Mouse (Mus musculus): ENCODE results near the gene Crim1. TPM values are rescaled to one million over a fixed set of nuclear protein-coding genes. Genes with fewer than 3 reads are reported as not detected.

Gene Crim1
- polyA plus RNA-seq, 1 experiment from 2014 or later, result 3.5 TPM

DNA sequence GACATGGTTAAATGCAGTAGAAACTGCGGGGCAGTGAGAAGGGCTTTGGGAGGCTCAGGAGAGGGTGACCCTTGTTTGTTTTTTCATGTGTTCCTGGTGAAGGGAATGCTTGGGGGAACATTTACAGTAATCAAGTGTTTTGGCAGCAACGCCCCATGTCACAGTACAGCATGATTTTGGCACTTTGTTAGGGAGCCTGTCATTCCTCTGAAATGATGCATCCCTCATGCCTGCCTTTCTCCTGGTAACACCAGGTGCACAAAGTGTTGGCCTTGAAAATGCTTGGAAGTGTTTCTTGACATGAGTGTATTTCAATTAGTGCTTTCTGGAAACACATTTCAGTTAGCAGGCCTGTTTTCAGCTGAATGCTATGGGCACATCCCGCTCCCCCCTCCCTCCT is 2.7 kb downstream of the Crim1 start:
- no peak for DNase-seq (ENCODE audit: low spot score)
- Histone ChIP-seq H3K4me3 (ENCODE audit: low read depth, low read length) (no peak overlapping the region), H3K36me3 (ENCODE audit: control insufficient read depth, insufficient read depth, low read length) (no peaks in the 10 kb centered on the region), H3K27ac (replicated peaks; ENCODE audit: low read depth, low read length) (no peak overlapping the region), H3K9ac (ENCODE audit: low read length) (no peak overlapping the region), H3K4me1 (ENCODE audit: control insufficient read depth, insufficient read depth, low read length) (peaks cover 25% of the 10 kb centered on the region), H3K4me2 (ENCODE audit: low read depth, severe bottlenecking) (peak overlapping the region; percentile 98), H3K27me3 (ENCODE audit: control insufficient read depth, insufficient read depth, low read length) (0 out of 2 replicates have a peak, but pooled peaks cover 3% of the 10 kb centered on the region), H3K9me3 (ENCODE audit: control insufficient read depth, low read length) (no peaks in the 10 kb centered on the region)
- WGBS, result 42% methylated on average over 3 of the region's 3 CpGs
- ATAC-seq (ENCODE audit: insufficient number of reproducible peaks, low FRiP score, low TSS enrichment, low read depth), result no peak

DNA sequence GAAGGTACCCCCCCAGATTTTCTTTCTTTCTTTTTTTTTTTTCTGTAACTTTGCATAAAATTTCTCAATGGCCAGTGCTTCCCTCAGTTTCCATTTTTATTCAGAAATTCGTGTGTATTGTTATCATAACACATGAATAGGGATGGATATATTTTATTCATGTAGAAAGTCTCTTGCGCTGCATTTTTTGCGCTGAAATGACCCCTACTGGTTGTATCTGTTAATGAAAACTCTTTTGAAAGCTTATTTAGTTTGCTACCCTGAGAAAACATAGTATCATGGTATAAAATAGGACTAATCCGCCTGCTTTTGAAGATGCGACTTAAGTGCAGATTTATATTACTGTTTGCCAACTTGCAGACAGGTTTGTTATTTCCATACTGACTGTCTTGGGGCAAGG is 3.4 kb downstream of the Crim1 start:
- Histone ChIP-seq H3K4me3 (ENCODE audit: low read depth, low read length) (no peak overlapping the region), H3K9ac (ENCODE audit: low read length) (no peak overlapping the region), H3K9me3 (ENCODE audit: control insufficient read depth, low read length) (no peaks in the 10 kb centered on the region), H3K4me2 (ENCODE audit: low read depth, severe bottlenecking) (no peak overlapping the region; the same call in 1 of the 2 replicates), H3K4me1 (ENCODE audit: control insufficient read depth, insufficient read depth, low read length) (peaks cover 26% of the 10 kb centered on the region), H3K36me3 (ENCODE audit: control insufficient read depth, insufficient read depth, low read length) (no peaks in the 10 kb centered on the region), H3K27me3 (ENCODE audit: control insufficient read depth, insufficient read depth, low read length) (0 out of 2 replicates have a peak, but pooled peaks cover 2% of the 10 kb centered on the region), H3K27ac (replicated peaks; ENCODE audit: low read depth, low read length) (no peak overlapping the region)
- DNase-seq (ENCODE audit: low spot score) (peak; percentile 15), ATAC-seq (ENCODE audit: insufficient number of reproducible peaks, low FRiP score, low TSS enrichment, low read depth) (no peak)
- 62% methylated on average over 5 of the region's 5 CpGs for WGBS

DNA sequence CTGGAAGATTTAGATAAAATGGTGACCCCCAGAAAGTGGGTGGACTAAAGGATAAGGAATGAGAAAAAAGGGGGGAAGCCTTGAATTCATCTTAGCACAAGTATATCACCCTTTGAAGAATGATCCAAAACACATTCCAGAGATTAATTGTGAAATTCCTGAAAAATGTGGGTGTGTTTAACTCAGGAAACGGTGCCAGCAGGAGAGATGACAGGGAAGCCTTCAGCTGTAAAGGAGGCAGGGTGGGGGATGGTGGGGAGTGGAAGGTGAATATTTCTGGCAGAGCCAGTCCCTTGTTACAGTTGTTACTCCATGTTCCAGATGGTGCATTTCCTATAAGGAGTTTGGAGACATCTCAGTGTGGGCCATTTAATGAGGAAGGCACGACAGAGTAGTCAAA is 6.4 kb downstream of the Crim1 start:
- DNase-seq (ENCODE audit: low spot score) (no peak), ATAC-seq (ENCODE audit: insufficient number of reproducible peaks, low FRiP score, low TSS enrichment, low read depth) (no peak)
- no peaks in the 10 kb centered on the region for H3K27me3 ChIP-seq (ENCODE audit: control insufficient read depth, insufficient read depth, low read length)
- no peak overlapping the region for H3K27ac ChIP-seq (replicated peaks; ENCODE audit: low read depth, low read length)
- 12% methylated on average over 2 of the region's 2 CpGs for WGBS
- H3K4me3 ChIP-seq (ENCODE audit: low read depth, low read length), result no peak overlapping the region
- no peaks in the 10 kb centered on the region for H3K36me3 ChIP-seq (ENCODE audit: control insufficient read depth, insufficient read depth, low read length)
- H3K9ac ChIP-seq (ENCODE audit: low read length), result no peak overlapping the region
- peaks cover 36% of the 10 kb centered on the region for H3K4me1 ChIP-seq (ENCODE audit: control insufficient read depth, insufficient read depth, low read length)
- H3K4me2 ChIP-seq (ENCODE audit: low read depth, severe bottlenecking), result no peak overlapping the region
- no peaks in the 10 kb centered on the region for H3K9me3 ChIP-seq (ENCODE audit: control insufficient read depth, low read length)

DNA sequence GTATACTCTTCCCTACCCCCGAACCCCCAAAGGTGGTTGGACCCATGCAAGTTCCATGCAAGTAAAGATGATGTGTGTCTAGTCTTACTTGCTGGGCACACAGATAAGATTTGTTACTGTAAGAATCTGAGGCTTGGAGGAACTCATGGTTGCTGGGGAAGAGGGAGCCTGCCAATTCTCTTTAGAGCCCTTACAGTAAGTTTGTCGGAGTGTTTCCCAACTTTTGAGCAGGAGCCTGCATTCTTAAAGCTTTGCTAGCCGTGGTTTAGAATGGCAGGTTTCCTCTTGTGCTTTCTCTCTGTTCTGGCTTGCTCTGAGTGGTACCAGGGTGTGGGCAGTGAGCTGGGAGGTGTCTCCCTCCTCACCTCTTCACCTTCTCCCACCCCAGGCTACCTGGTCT is 7.2 kb downstream of the Crim1 start:
- no peaks in the 10 kb centered on the region for H3K9me3 ChIP-seq (ENCODE audit: control insufficient read depth, low read length)
- no peaks in the 10 kb centered on the region for H3K27me3 ChIP-seq (ENCODE audit: control insufficient read depth, insufficient read depth, low read length)
- no peak for ATAC-seq (ENCODE audit: insufficient number of reproducible peaks, low FRiP score, low TSS enrichment, low read depth)
- no peaks in the 10 kb centered on the region for H3K36me3 ChIP-seq (ENCODE audit: control insufficient read depth, insufficient read depth, low read length)
- 77% methylated on average over 3 of the region's 3 CpGs for WGBS
- no peak for DNase-seq (ENCODE audit: low spot score)
- no peak overlapping the region for H3K4me2 ChIP-seq (ENCODE audit: low read depth, severe bottlenecking)
- H3K4me3 ChIP-seq (ENCODE audit: low read depth, low read length), result no peak overlapping the region
- no peak overlapping the region for H3K9ac ChIP-seq (ENCODE audit: low read length)
- H3K27ac ChIP-seq (replicated peaks; ENCODE audit: low read depth, low read length), result no peak overlapping the region
- H3K4me1 ChIP-seq (ENCODE audit: control insufficient read depth, insufficient read depth, low read length), result peaks cover 36% of the 10 kb centered on the region

DNA sequence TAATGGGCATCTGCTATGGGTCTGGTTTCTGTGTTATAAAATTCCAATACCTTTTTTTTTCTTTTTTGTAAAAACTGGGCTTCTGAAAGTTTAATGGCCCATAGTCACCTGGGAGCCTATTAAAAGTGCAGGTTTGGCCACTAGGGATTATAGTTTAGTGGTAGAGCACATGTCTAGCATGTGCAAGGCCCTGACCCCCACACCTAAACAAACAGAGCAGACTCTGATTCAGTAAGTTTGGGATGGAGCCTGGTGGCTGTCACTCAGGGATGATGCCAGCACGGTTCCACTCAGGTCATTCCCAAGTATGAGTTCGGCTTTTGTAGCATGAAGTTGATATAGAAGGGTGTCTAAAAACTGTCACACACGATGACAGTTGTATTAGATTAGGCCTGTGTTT is 8.8 kb downstream of the Crim1 start:
- Histone ChIP-seq H3K27me3 (ENCODE audit: control insufficient read depth, insufficient read depth, low read length) (no peaks in the 10 kb centered on the region), H3K36me3 (ENCODE audit: control insufficient read depth, insufficient read depth, low read length) (no peaks in the 10 kb centered on the region), H3K4me2 (ENCODE audit: low read depth, severe bottlenecking) (no peak overlapping the region), H3K9ac (ENCODE audit: low read length) (no peak overlapping the region), H3K27ac (replicated peaks; ENCODE audit: low read depth, low read length) (no peak overlapping the region), H3K4me3 (ENCODE audit: low read depth, low read length) (no peak overlapping the region), H3K4me1 (ENCODE audit: control insufficient read depth, insufficient read depth, low read length) (peaks cover 42% of the 10 kb centered on the region), H3K9me3 (ENCODE audit: control insufficient read depth, low read length) (no peaks in the 10 kb centered on the region)
- ATAC-seq (ENCODE audit: insufficient number of reproducible peaks, low FRiP score, low TSS enrichment, low read depth), result peak; percentile 84
- peak; percentile 49 for DNase-seq (ENCODE audit: low spot score)
- WGBS, result 48% methylated on average over 3 of the region's 3 CpGs

DNA sequence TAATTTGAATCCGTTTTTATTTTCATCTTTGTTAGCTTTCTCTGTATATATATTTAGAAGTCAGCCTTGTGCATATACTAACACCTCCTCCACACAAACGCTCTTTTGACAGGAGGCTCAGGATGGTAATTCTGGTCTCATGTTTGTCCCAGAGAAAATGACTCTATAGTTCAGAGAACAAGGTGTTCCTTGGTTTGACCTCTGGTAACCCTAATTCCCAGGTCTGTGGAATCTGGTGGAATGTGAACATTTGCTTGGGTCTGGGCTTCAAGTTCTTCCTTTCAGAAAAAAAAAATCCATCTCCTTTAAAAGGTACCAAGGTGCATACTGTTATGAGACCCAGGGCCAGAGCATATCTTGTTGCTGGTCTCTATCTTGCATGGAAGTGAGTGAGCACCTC is 9.6 kb downstream of the Crim1 start:
- WGBS, result 84% methylated on average over 2 of the region's 2 CpGs
- ATAC-seq (ENCODE audit: insufficient number of reproducible peaks, low FRiP score, low TSS enrichment, low read depth), result no peak
- peaks cover 42% of the 10 kb centered on the region for H3K4me1 ChIP-seq (ENCODE audit: control insufficient read depth, insufficient read depth, low read length)

DNA sequence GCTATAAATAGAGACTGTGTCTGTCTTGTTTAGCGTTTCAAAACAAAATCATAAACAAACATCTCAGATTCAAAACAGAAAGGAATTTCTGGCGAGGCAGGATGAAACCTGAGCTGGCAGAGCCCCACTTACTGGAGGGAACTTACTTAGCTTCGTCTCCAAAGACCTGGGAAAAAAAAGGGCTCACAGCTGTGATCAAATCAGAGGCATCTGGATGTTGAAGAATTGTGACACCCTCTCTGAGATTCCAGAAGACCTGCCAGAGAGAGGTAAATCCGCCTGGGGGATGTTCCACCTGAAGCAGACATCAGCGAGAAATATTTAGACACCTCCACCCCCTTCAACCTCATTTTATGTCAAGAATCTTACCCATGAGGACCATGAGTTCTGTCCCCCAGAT is 11.8 kb downstream of the Crim1 start:
- Histone ChIP-seq H3K27ac (replicated peaks; ENCODE audit: low read depth, low read length) (no peak overlapping the region), H3K36me3 (ENCODE audit: control insufficient read depth, insufficient read depth, low read length) (no peaks in the 10 kb centered on the region), H3K9me3 (ENCODE audit: control insufficient read depth, low read length) (no peaks in the 10 kb centered on the region), H3K4me1 (ENCODE audit: control insufficient read depth, insufficient read depth, low read length) (peaks cover 31% of the 10 kb centered on the region), H3K9ac (ENCODE audit: low read length) (no peak overlapping the region), H3K4me3 (ENCODE audit: low read depth, low read length) (no peak overlapping the region), H3K4me2 (ENCODE audit: low read depth, severe bottlenecking) (no peak overlapping the region), H3K27me3 (ENCODE audit: control insufficient read depth, insufficient read depth, low read length) (no peaks in the 10 kb centered on the region)
- DNase-seq (ENCODE audit: low spot score), result no peak
- 53% methylated on average over 5 of the region's 5 CpGs for WGBS
- no peak for ATAC-seq (ENCODE audit: insufficient number of reproducible peaks, low FRiP score, low TSS enrichment, low read depth)

More for the DNA sequence above, 9.6 kb downstream of the Crim1 start:
- no peak overlapping the region for H3K9ac ChIP-seq (ENCODE audit: low read length)
- no peak overlapping the region for H3K27ac ChIP-seq (replicated peaks; ENCODE audit: low read depth, low read length)
- DNase-seq (ENCODE audit: low spot score), result no peak
- H3K9me3 ChIP-seq (ENCODE audit: control insufficient read depth, low read length), result no peaks in the 10 kb centered on the region
- no peaks in the 10 kb centered on the region for H3K36me3 ChIP-seq (ENCODE audit: control insufficient read depth, insufficient read depth, low read length)
- H3K4me2 ChIP-seq (ENCODE audit: low read depth, severe bottlenecking), result no peak overlapping the region
- H3K27me3 ChIP-seq (ENCODE audit: control insufficient read depth, insufficient read depth, low read length), result no peaks in the 10 kb centered on the region
- H3K4me3 ChIP-seq (ENCODE audit: low read depth, low read length), result no peak overlapping the region

DNA sequence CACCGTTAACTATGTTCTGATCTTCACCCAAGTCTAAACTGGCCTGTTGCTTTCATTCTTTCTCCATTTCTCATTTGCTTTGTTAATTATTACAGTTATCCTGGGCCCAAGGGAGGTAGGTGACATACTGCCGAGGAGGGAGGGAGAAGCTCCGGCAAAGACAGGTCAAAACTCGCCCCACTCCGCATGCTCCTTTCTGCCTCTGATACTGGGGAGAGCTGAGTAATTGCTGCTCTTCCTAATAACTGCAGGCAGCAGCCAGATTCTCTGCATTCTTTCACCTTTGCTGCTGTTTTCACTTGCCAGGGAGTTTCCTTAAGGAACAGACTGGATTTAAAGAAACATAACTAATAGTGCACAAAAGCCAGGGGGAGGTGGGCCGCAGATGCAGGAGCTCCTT is 13.1 kb downstream of the Crim1 start:
- no peak overlapping the region for H3K4me3 ChIP-seq (ENCODE audit: low read depth, low read length)
- peaks cover 21% of the 10 kb centered on the region for H3K4me1 ChIP-seq (ENCODE audit: control insufficient read depth, insufficient read depth, low read length)
- no peaks in the 10 kb centered on the region for H3K9me3 ChIP-seq (ENCODE audit: control insufficient read depth, low read length)
- no peak overlapping the region for H3K27ac ChIP-seq (replicated peaks; ENCODE audit: low read depth, low read length)
- H3K27me3 ChIP-seq (ENCODE audit: control insufficient read depth, insufficient read depth, low read length), result no peaks in the 10 kb centered on the region
- no peak overlapping the region for H3K9ac ChIP-seq (ENCODE audit: low read length)
- no peak for DNase-seq (ENCODE audit: low spot score)
- no peak overlapping the region for H3K4me2 ChIP-seq (ENCODE audit: low read depth, severe bottlenecking)
- no peak for ATAC-seq (ENCODE audit: insufficient number of reproducible peaks, low FRiP score, low TSS enrichment, low read depth)
- 44% methylated on average over 6 of the region's 6 CpGs for WGBS
- no peaks in the 10 kb centered on the region for H3K36me3 ChIP-seq (ENCODE audit: control insufficient read depth, insufficient read depth, low read length)

DNA sequence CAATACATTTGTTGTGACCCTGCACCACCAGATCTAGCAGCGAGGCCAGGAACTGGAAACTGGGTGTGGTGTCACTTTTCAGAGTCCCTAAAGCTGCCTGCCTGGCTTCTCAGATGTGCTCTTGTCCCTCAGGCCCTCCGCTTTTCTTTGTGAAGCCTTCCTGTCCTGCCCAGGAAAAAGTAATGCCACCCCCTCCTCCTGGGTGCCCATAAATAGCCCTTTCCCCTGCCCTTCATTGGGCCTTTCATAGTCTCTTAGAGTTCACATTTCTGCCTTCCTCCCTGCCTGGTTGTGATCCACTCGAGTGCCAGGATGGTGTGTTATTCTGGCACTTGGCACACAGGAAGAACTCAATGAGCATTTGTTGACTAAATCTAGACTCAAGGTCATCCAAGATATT is 16.5 kb downstream of the Crim1 start:
- WGBS, result 54% methylated on average over 3 of the region's 3 CpGs
- ATAC-seq (ENCODE audit: insufficient number of reproducible peaks, low FRiP score, low TSS enrichment, low read depth), result no peak
- Histone ChIP-seq H3K4me2 (ENCODE audit: low read depth, severe bottlenecking) (no peak overlapping the region), H3K4me3 (ENCODE audit: low read depth, low read length) (no peak overlapping the region), H3K9me3 (ENCODE audit: control insufficient read depth, low read length) (no peaks in the 10 kb centered on the region), H3K4me1 (ENCODE audit: control insufficient read depth, insufficient read depth, low read length) (peaks cover 11% of the 10 kb centered on the region; the same call in 1 of the 2 replicates), H3K36me3 (ENCODE audit: control insufficient read depth, insufficient read depth, low read length) (no peaks in the 10 kb centered on the region), H3K27ac (replicated peaks; ENCODE audit: low read depth, low read length) (no peak overlapping the region), H3K9ac (ENCODE audit: low read length) (no peak overlapping the region), H3K27me3 (ENCODE audit: control insufficient read depth, insufficient read depth, low read length) (no peaks in the 10 kb centered on the region)
- no peak for DNase-seq (ENCODE audit: low spot score)
